Mouse (Mus musculus) layer of hippocampus, adult 8-10 months (tissue): ENCODE measurements around the gene Wfdc11. TPM values are rescaled to one million over a fixed set of nuclear protein-coding genes. Genes with fewer than 3 reads are reported as not detected.
"Not testable (repeated sequence)": the region's sequence is repeated elsewhere in the genome, so short reads cannot be mapped to it uniquely, and the experiment has no call there.

Source experiments
- DNase-seq, 2 experiments: peaks; one replicate each; pipeline ENCODE4 v3.0.0; 2022; ENCODE audit warnings: low spot score in 2 of 2
- total RNA-seq, 4 experiments: library from RNA; stranded (reverse); gene quantifications; 2 replicates each; pipeline ENCODE4 v1.2.4; 2022

Wfdc11 gene
- total RNA-seq, 4 experiments from 2014 or later = not detected

- DNase-seq = no peak
These were observed 32.8 kb downstream of the Wfdc11 start for GRCm38 (mm10) chr2:164641129-164641528.

GRCm38 (mm10) chr2:164638696-164639095 is 35.2 kb downstream of the Wfdc11 start, which contains the start of gene Wfdc16:
TSS of gene Wfdc16 (minus strand) at chr2:164638796.
- DNase-seq = no peak

- no peak for DNase-seq
These were observed 38.6 kb downstream of the Wfdc11 start for GRCm38 (mm10) chr2:164635266-164635665.

GRCm38 (mm10) chr2:164621775-164622174 is 52.1 kb downstream of the Wfdc11 start:
- DNase-seq = no peak

- no peak for DNase-seq
These were observed 54.8 kb downstream of the Wfdc11 start for GRCm38 (mm10) chr2:164619050-164619449.

GRCm38 (mm10) chr2:164615386-164615785 is 58.5 kb downstream of the Wfdc11 start:
- no peak for DNase-seq

GRCm38 (mm10) chr2:164613471-164613870 is 60.4 kb downstream of the Wfdc11 start, which contains the start of the genes Wfdc6b and Wfdc8:
TSS of gene Wfdc6b (plus strand) at chr2:164613522.
TSS of gene Wfdc8 (minus strand) at chr2:164613626.
- DNase-seq = not testable (repeated sequence)

Other genes with a start within 250 kb of the Wfdc11 start
- 100 to 1,000 TPM; 109 to 165 (median 131) TPM for gene Sdc4, start 230.2 kb downstream of the Wfdc11 start, total RNA-seq
- gene Sys1, start 217.1 kb downstream of the Wfdc11 start, total RNA-seq = 10 to 100 TPM; 40.4 to 45.8 (median 44.8) TPM
- gene Gm20458, start 213.1 kb downstream of the Wfdc11 start, total RNA-seq = 10 to 100 TPM in 1 of 4 experiments, 1 to 10 TPM in 2, not detected in 1; 8.4 to 15.8 (median 9.9) TPM
- gene Trp53tg5, start 200.4 kb downstream of the Wfdc11 start, total RNA-seq = not detected
- 100 to 1,000 TPM; 109 to 163 (median 138) TPM for gene Dbndd2, start 188.0 kb downstream of the Wfdc11 start, total RNA-seq
- gene Pigt, start 176.6 kb downstream of the Wfdc11 start, total RNA-seq = 10 to 100 TPM; 75.4 to 90.5 (median 81.6) TPM
- gene Wfdc2, start 111.7 kb downstream of the Wfdc11 start, total RNA-seq = 1 to 10 TPM in 1 of 4 experiments, under 1 TPM in 3; 0.55 to 1.1 (median 0.84) TPM
- not detected for gene Spint3, start 100.6 kb downstream of the Wfdc11 start, total RNA-seq
- not detected for gene Wfdc6a, start 88.6 kb downstream of the Wfdc11 start, total RNA-seq
- not detected for gene Eppin, start 80.5 kb downstream of the Wfdc11 start, total RNA-seq
- not detected for gene Wfdc6b, start 60.6 kb downstream of the Wfdc11 start, total RNA-seq
- not detected for gene Wfdc8, start 60.5 kb downstream of the Wfdc11 start, total RNA-seq
- not detected for gene Wfdc16, start 35.3 kb downstream of the Wfdc11 start, total RNA-seq
- gene Wfdc10, start 18.0 kb downstream of the Wfdc11 start, total RNA-seq = not detected
- not detected for gene Wfdc9, start 17.5 kb downstream of the Wfdc11 start, total RNA-seq
- gene Wfdc13, start 11.0 kb upstream of the Wfdc11 start, total RNA-seq = not detected
- not detected for gene Spint4, start 24.4 kb upstream of the Wfdc11 start, total RNA-seq
- gene Spint5, start 41.2 kb upstream of the Wfdc11 start, total RNA-seq = not detected
- 1 to 10 TPM in 3 of 4 experiments, under 1 TPM in 1; 0.99 to 2.4 (median 1.8) TPM for gene Wfdc3, start 71.8 kb upstream of the Wfdc11 start, total RNA-seq
- gene Dnttip1, start 71.9 kb upstream of the Wfdc11 start, total RNA-seq = 10 to 100 TPM; 32.6 to 36.7 (median 35.3) TPM
- gene Ube2c, start 95.8 kb upstream of the Wfdc11 start, total RNA-seq = under 1 TPM in 3 of 4 experiments, not detected in 1; 0.33 to 0.81 (median 0.48) TPM
- 1 to 10 TPM in 1 of 4 experiments, not detected in 3; 1.4 TPM for gene Tnnc2, start 105.9 kb upstream of the Wfdc11 start, total RNA-seq
- gene Snx21, start 111.7 kb upstream of the Wfdc11 start, total RNA-seq = 10 to 100 TPM; 33.0 to 44.9 (median 39.9) TPM
- 10 to 100 TPM; 25.1 to 34.0 (median 27.7) TPM for gene Acot8, start 130.8 kb upstream of the Wfdc11 start, total RNA-seq
- gene Zswim3, start 131.0 kb upstream of the Wfdc11 start, total RNA-seq = 10 to 100 TPM in 1 of 4 experiments, 1 to 10 TPM in 3; 8.3 to 10.2 (median 9.5) TPM
- 10 to 100 TPM; 22.2 to 25.1 (median 22.9) TPM for gene Zswim1, start 148.6 kb upstream of the Wfdc11 start, total RNA-seq
- 1 to 10 TPM in 1 of 4 experiments, under 1 TPM in 1, not detected in 2; 0.54 to 1.3 TPM for gene Spata25, start 154.4 kb upstream of the Wfdc11 start, total RNA-seq
- gene Ctsa, start 158.8 kb upstream of the Wfdc11 start, total RNA-seq = 100 to 1,000 TPM in 3 of 4 experiments, 10 to 100 TPM in 1; 96.9 to 242 (median 147) TPM
- gene Neurl2, start 159.4 kb upstream of the Wfdc11 start, total RNA-seq = 1 to 10 TPM; 1.6 to 4.9 (median 3.6) TPM
- 100 to 1,000 TPM in 2 of 4 experiments, 10 to 100 TPM in 2; 81.0 to 114 (median 96.0) TPM for gene Pltp, start 183.6 kb upstream of the Wfdc11 start, total RNA-seq
- 10 to 100 TPM; 40.5 to 62.8 (median 49.0) TPM for gene Pcif1, start 205.2 kb upstream of the Wfdc11 start, total RNA-seq
- gene Zfp335, start 237.7 kb upstream of the Wfdc11 start, total RNA-seq = 10 to 100 TPM; 24.8 to 33.0 (median 29.0) TPM